Mouse (Mus musculus) kidney, postnatal 0 days (tissue): ENCODE measurements at regions not wholly inside any gene's neighbourhood (a gene's known extent, or its start where the extent isn't known, plus 50 kb on each side); places are given as distances from the start of the nearest gene placed in this dataset.
A peak's percentile ranks its signal among the peaks of the same experiment; 100 is the strongest.

ENCODE experiments used
- ATAC-seq: fragments of 200-750 bp; cut with Nextera tagmentation; replicated peaks from 2 replicates; pipeline ENCODE4 v1.8.0; 2017; ENCODE audit warnings: low read depth, moderate number of reproducible peaks, moderate TSS enrichment, moderate library complexity; ENCODE audit not compliant: low FRiP score
- DNase-seq: peaks from one replicate; pipeline ENCODE4 v3.0.0-alpha.2; 2016; ENCODE audit warnings: low spot score
- H3K27ac ChIP-seq: fragments of 300-500 bp; sonication (generic); 2 replicates; pipeline ENCODE4 v1.5.1; 2014; ENCODE audit warnings: mild to moderate bottlenecking
- H3K27me3 ChIP-seq: fragments of 300-500 bp; sonication (generic); 2 replicates; pipeline ENCODE4 v1.6.1; 2014; ENCODE audit warnings: low read length, mixed read lengths; ENCODE audit not compliant: insufficient read depth
- H3K36me3 ChIP-seq: fragments of 300-500 bp; sonication (generic); 2 replicates; pipeline ENCODE4 v1.6.1; 2014; ENCODE audit warnings: low read length, mixed read lengths; ENCODE audit not compliant: insufficient read depth
- H3K4me1 ChIP-seq: fragments of 300-500 bp; sonication (generic); replicated peaks from 2 replicates; pipeline ENCODE4 v1.6.1; 2014; ENCODE audit warnings: antibody characterized with exemption, low read length, mixed read lengths; ENCODE audit not compliant: insufficient read depth
- H3K4me2 ChIP-seq: fragments of 300-500 bp; sonication (generic); 2 replicates; pipeline ENCODE4 v1.6.1; 2014; ENCODE audit warnings: mild to moderate bottlenecking, low read length, moderate library complexity, mixed read lengths
- H3K4me3 ChIP-seq: fragments of 300-500 bp; sonication (generic); replicated peaks from 2 replicates; pipeline ENCODE4 v1.5.1; 2014; ENCODE audit warnings: low read depth, low read length
- H3K9ac ChIP-seq: fragments of 300-500 bp; sonication (generic); 2 replicates; pipeline ENCODE4 v1.6.1; 2014; ENCODE audit warnings: low read depth, low read length
- H3K9me3 ChIP-seq: fragments of 300-500 bp; sonication (generic); replicated peaks from 2 replicates; pipeline ENCODE4 v1.6.1; 2016; ENCODE audit warnings: low read length, inconsistent platforms, mixed read lengths
- CTCF ChIP-seq: IDR thresholded peaks from 2 replicates; pipeline ENCODE4 v1.5.1; 2016; ENCODE audit warnings: antibody characterized with exemption, low read depth, mild to moderate bottlenecking, moderate library complexity
- WGBS: fragments of 180-500 bp; shearing (Covaris S2); extraction: QIAGEN DNeasy Blood & Tissue Kit; methylation state at CpG from one replicate; pipeline ENCODE4 v1.1.7; 2014; 5-methylcytosine and 5-hydroxymethylcytosine counted together

DNA sequence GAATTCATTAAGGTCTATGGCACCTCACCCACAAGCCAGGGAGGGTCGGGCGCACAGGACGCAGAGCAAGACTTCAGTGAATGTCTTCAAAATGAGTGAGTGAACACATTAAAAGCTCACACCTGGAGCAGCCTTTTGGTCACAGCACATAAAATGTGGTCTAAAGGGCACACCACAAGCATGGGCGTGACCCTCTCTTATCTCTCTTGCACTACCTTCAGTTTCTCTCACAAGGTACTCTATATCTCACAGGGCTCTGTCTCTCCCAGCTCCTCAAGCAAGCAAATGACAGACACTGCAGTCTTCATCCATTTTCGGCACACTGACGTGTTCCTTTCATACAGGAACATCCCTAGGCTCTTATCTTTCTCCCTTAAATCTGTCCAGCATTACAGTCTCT is 444.0 kb downstream of the Slc16a7 start:
- Histone ChIP-seq H3K27me3 (no peaks in the 10 kb centered on the region), H3K4me2 (no peak overlapping the region), H3K27ac (no peak overlapping the region), H3K36me3 (no peaks in the 10 kb centered on the region), H3K9ac (no peak overlapping the region), H3K4me1 (no peaks in the 10 kb centered on the region), H3K9me3 (no peaks in the 10 kb centered on the region), H3K4me3 (no peak overlapping the region)
- ATAC-seq, result no peak
- 75% methylated on average over 6 of the region's 6 CpGs for WGBS
- TF ChIP-seq CTCF, result no peak
- no peak for DNase-seq

GRCm38 (mm10) chr10:124942214-124942613 is 447.1 kb downstream of the Slc16a7 start:
- no peak overlapping the region for H3K4me2 ChIP-seq
- no peaks in the 10 kb centered on the region for H3K27me3 ChIP-seq
- no peaks in the 10 kb centered on the region for H3K9me3 ChIP-seq
- H3K36me3 ChIP-seq, result no peaks in the 10 kb centered on the region
- H3K4me3 ChIP-seq, result no peak overlapping the region
- no peak overlapping the region for H3K27ac ChIP-seq
- H3K9ac ChIP-seq, result no peak overlapping the region
- WGBS, result 62% methylated on average over 12 of the region's 12 CpGs
- ATAC-seq (no peak), DNase-seq (no peak)
- no peaks in the 10 kb centered on the region for H3K4me1 ChIP-seq
- TF ChIP-seq CTCF, result peak; percentile 41; the same call in 1 of the 2 replicates

- ATAC-seq, result no peak
Measured at GRCm38 (mm10) chr10:124927218-124927617, 462.0 kb downstream of the Slc16a7 start.

DNA sequence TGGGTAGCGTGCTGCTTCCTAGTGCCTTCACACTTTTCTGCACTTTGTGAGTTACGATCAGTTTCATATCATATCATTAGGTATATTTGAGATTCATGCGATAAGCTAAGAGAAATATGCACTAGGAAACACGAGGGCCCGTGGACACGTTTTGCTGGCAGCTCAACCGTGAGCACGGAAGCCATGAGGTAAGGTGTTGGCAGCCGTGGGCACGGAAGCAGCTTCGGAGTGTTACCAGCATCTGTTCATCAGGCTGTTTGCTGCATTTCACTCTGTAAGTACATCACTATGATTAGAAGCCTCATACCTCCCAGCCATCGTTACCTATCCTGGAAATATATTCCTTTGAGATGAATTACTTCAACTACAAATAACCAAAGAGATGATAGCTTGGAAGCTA is 489.2 kb downstream of the Slc16a7 start:
- Histone ChIP-seq H3K36me3 (no peaks in the 10 kb centered on the region), H3K27me3 (no peaks in the 10 kb centered on the region), H3K9ac (no peak overlapping the region), H3K4me1 (no peaks in the 10 kb centered on the region), H3K4me3 (no peak overlapping the region), H3K9me3 (no peaks in the 10 kb centered on the region), H3K4me2 (no peak overlapping the region), H3K27ac (no peak overlapping the region)
- TF ChIP-seq CTCF, result no peak
- ATAC-seq (no peak), DNase-seq (no peak)
- WGBS, result 80% methylated on average over 12 of the region's 12 CpGs

More at GRCm38 (mm10) chr10:124927218-124927617, 462.0 kb downstream of the Slc16a7 start:
- Histone ChIP-seq H3K9me3 (no peaks in the 10 kb centered on the region), H3K27ac (no peak overlapping the region), H3K4me2 (no peak overlapping the region), H3K27me3 (no peaks in the 10 kb centered on the region), H3K9ac (no peak overlapping the region), H3K4me1 (no peaks in the 10 kb centered on the region), H3K4me3 (no peak overlapping the region), H3K36me3 (no peaks in the 10 kb centered on the region)
- 61% methylated on average over 2 of the region's 2 CpGs for WGBS
- DNase-seq, result no peak
- TF ChIP-seq CTCF, result no peak

- Histone ChIP-seq H3K9me3 (no peaks in the 10 kb centered on the region), H3K4me3 (no peak overlapping the region), H3K27ac (no peak overlapping the region), H3K36me3 (no peaks in the 10 kb centered on the region), H3K27me3 (no peaks in the 10 kb centered on the region), H3K4me2 (no peak overlapping the region), H3K4me1 (no peaks in the 10 kb centered on the region), H3K9ac (no peak overlapping the region)
- DNase-seq, result no peak
- ATAC-seq, result no peak
- no peak for TF ChIP-seq CTCF
Measured at GRCm38 (mm10) chr10:124878525-124878924, 510.7 kb downstream of the Slc16a7 start.

- WGBS, result 95% methylated on average over 2 of the region's 2 CpGs
- H3K36me3 ChIP-seq, result no peaks in the 10 kb centered on the region
- no peak for TF ChIP-seq CTCF
- H3K9ac ChIP-seq, result no peak overlapping the region
- DNase-seq (no peak), ATAC-seq (no peak)
- H3K9me3 ChIP-seq, result no peaks in the 10 kb centered on the region
- H3K4me2 ChIP-seq, result no peak overlapping the region
- H3K27ac ChIP-seq, result no peak overlapping the region
- no peaks in the 10 kb centered on the region for H3K27me3 ChIP-seq
- no peaks in the 10 kb centered on the region for H3K4me1 ChIP-seq
- no peak overlapping the region for H3K4me3 ChIP-seq
Measured at GRCm38 (mm10) chr10:124877706-124878105, 511.6 kb downstream of the Slc16a7 start.

GRCm38 (mm10) chr10:124872211-124872610 is 517.1 kb downstream of the Slc16a7 start:
- Histone ChIP-seq H3K27me3 (no peaks in the 10 kb centered on the region), H3K27ac (no peak overlapping the region), H3K9ac (no peak overlapping the region), H3K9me3 (no peaks in the 10 kb centered on the region), H3K4me1 (no peaks in the 10 kb centered on the region), H3K4me3 (no peak overlapping the region), H3K4me2 (no peak overlapping the region), H3K36me3 (no peaks in the 10 kb centered on the region)
- no peak for ATAC-seq
- WGBS, result 53% methylated on average over 2 of the region's 2 CpGs
- TF ChIP-seq CTCF, result no peak
- DNase-seq, result no peak
